Mouse (Mus musculus) splenic B cell, adult 2 months (primary cell): ENCODE results near the gene Ptpn12.

Experiments
- DNase-seq: peaks from one replicate; pipeline ENCODE4 v3.0.0-alpha.2; 2011; ENCODE audit warnings: low read depth, low spot score
- H3K27me3 ChIP-seq: 2 replicates; pipeline ENCODE4 v1.6.1; 2012; ENCODE audit warnings: mild to moderate bottlenecking, low read length, moderate library complexity, mixed read lengths; ENCODE audit not compliant: control insufficient read depth, poor library complexity, insufficient read depth, severe bottlenecking
- H3K36me3 ChIP-seq: 2 replicates; pipeline ENCODE4 v1.6.1; 2012; ENCODE audit warnings: mild to moderate bottlenecking, low read length, moderate library complexity, mixed read lengths; ENCODE audit not compliant: control insufficient read depth, poor library complexity, insufficient read depth, severe bottlenecking

Ptpn12 gene

GRCm38 (mm10) chr5:21055820-21056531 is at the start of gene Ptpn12:
Ptpn12 (minus strand) TSS chr5:21055911.
- peak; percentile 93 for DNase-seq
- Histone ChIP-seq H3K27me3 (no peaks in the 10 kb centered on the region; the same call in 1 of the 2 replicates), H3K36me3 (no peaks in the 10 kb centered on the region)

GRCm38 (mm10) chr5:21091179-21091578 is 35.5 kb upstream of the Ptpn12 start:
- H3K36me3 ChIP-seq, result no peaks in the 10 kb centered on the region
- DNase-seq, result no peak
- H3K27me3 ChIP-seq, result no peaks in the 10 kb centered on the region

GRCm38 (mm10) chr5:21057217-21057616 is 1.5 kb upstream of the Ptpn12 start:
- no peak for DNase-seq
- Histone ChIP-seq H3K27me3 (no peaks in the 10 kb centered on the region; the same call in 1 of the 2 replicates), H3K36me3 (no peaks in the 10 kb centered on the region)

- no peaks in the 10 kb centered on the region; the same call in 1 of the 2 replicates for H3K27me3 ChIP-seq
- no peaks in the 10 kb centered on the region for H3K36me3 ChIP-seq
- DNase-seq, result no peak
These were observed 884 bp upstream of the Ptpn12 start for GRCm38 (mm10) chr5:21056595-21056994.

- H3K36me3 ChIP-seq, result no peaks in the 10 kb centered on the region
- peak; percentile 51 for DNase-seq
- no peaks in the 10 kb centered on the region; the same call in 1 of the 2 replicates for H3K27me3 ChIP-seq
These were observed 466 bp downstream of the Ptpn12 start for GRCm38 (mm10) chr5:21055071-21055819.

GRCm38 (mm10) chr5:21054472-21055070 is 1.1 kb downstream of the Ptpn12 start:
- Histone ChIP-seq H3K36me3 (no peaks in the 10 kb centered on the region), H3K27me3 (no peaks in the 10 kb centered on the region; the same call in 1 of the 2 replicates)
- peak; percentile 22 for DNase-seq

GRCm38 (mm10) chr5:21053571-21054307 is 2.0 kb downstream of the Ptpn12 start:
- Histone ChIP-seq H3K27me3 (no peaks in the 10 kb centered on the region; the same call in 1 of the 2 replicates), H3K36me3 (no peaks in the 10 kb centered on the region)
- no peak for DNase-seq

GRCm38 (mm10) chr5:21052521-21052920 is 3.2 kb downstream of the Ptpn12 start:
- Histone ChIP-seq H3K36me3 (no peaks in the 10 kb centered on the region), H3K27me3 (no peaks in the 10 kb centered on the region; the same call in 1 of the 2 replicates)
- DNase-seq, result no peak

- no peak for DNase-seq
- Histone ChIP-seq H3K36me3 (no peaks in the 10 kb centered on the region), H3K27me3 (no peaks in the 10 kb centered on the region; the same call in 1 of the 2 replicates)
These were observed 5.0 kb downstream of the Ptpn12 start for GRCm38 (mm10) chr5:21050770-21051122.

- DNase-seq, result no peak
- Histone ChIP-seq H3K36me3 (no peaks in the 10 kb centered on the region), H3K27me3 (no peaks in the 10 kb centered on the region; the same call in 1 of the 2 replicates)
These were observed 5.5 kb downstream of the Ptpn12 start for GRCm38 (mm10) chr5:21050061-21050769.

- no peak for DNase-seq
- H3K36me3 ChIP-seq, result no peaks in the 10 kb centered on the region
- H3K27me3 ChIP-seq, result no peaks in the 10 kb centered on the region; the same call in 1 of the 2 replicates
These were observed 6.7 kb downstream of the Ptpn12 start for GRCm38 (mm10) chr5:21049006-21049405.

GRCm38 (mm10) chr5:21047114-21047513 is 8.6 kb downstream of the Ptpn12 start:
- no peak for DNase-seq
- H3K36me3 ChIP-seq, result no peaks in the 10 kb centered on the region
- H3K27me3 ChIP-seq, result no peaks in the 10 kb centered on the region

GRCm38 (mm10) chr5:21046150-21047048 is 9.3 kb downstream of the Ptpn12 start:
- peak; percentile 22 for DNase-seq
- Histone ChIP-seq H3K27me3 (no peaks in the 10 kb centered on the region), H3K36me3 (no peaks in the 10 kb centered on the region)
